Mouse (Mus musculus): ENCODE data around the gene Colec11. TPM values are rescaled to one million over a fixed set of nuclear protein-coding genes. Genes with fewer than 3 reads are reported as not detected.

Colec11 gene
- polyA plus RNA-seq, 1 experiment from 2014 or later, result 0.85 TPM

GRCm38 (mm10) chr12:28607546-28608305 lies 15.5 kb downstream of the Colec11 start:
- Histone ChIP-seq H3K4me3 (ENCODE audit: low read depth, low read length) (no peak overlapping the region), H3K4me1 (replicated peaks; ENCODE audit: control insufficient read depth, insufficient read depth, low read length) (no peaks in the 10 kb centered on the region), H3K9ac (ENCODE audit: low read depth, low read length) (no peak overlapping the region), H3K27ac (ENCODE audit: low read depth, low read length) (no peak overlapping the region), H3K4me2 (replicated peaks; ENCODE audit: low read depth) (no peak overlapping the region), H3K27me3 (replicated peaks; ENCODE audit: control insufficient read depth, insufficient read depth, low read length) (no peaks in the 10 kb centered on the region), H3K9me3 (ENCODE audit: control insufficient read depth) (no peaks in the 10 kb centered on the region), H3K36me3 (ENCODE audit: control insufficient read depth, insufficient read depth) (no peaks in the 10 kb centered on the region)
- 67% methylated on average over 17 of the region's 17 CpGs for WGBS
- ATAC-seq, result no peak
- TF ChIP-seq CTCF (IDR thresholded peaks at IDR 0.05; ENCODE audit: low read depth), result no peak

GRCm38 (mm10) chr12:28603494-28603893 lies 19.7 kb downstream of the Colec11 start:
- no peaks in the 10 kb centered on the region for H3K27me3 ChIP-seq (replicated peaks; ENCODE audit: control insufficient read depth, insufficient read depth, low read length)
- no peak for ATAC-seq
- no peaks in the 10 kb centered on the region for H3K9me3 ChIP-seq (ENCODE audit: control insufficient read depth)
- H3K4me2 ChIP-seq (replicated peaks; ENCODE audit: low read depth), result no peak overlapping the region
- H3K36me3 ChIP-seq (ENCODE audit: control insufficient read depth, insufficient read depth), result no peaks in the 10 kb centered on the region
- H3K9ac ChIP-seq (ENCODE audit: low read depth, low read length), result no peak overlapping the region
- no peak overlapping the region for H3K27ac ChIP-seq (ENCODE audit: low read depth, low read length)
- no peaks in the 10 kb centered on the region for H3K4me1 ChIP-seq (replicated peaks; ENCODE audit: control insufficient read depth, insufficient read depth, low read length)
- 57% methylated on average over 1 of the region's 1 CpGs for WGBS
- no peak for TF ChIP-seq CTCF (IDR thresholded peaks at IDR 0.05; ENCODE audit: low read depth)
- no peak overlapping the region for H3K4me3 ChIP-seq (ENCODE audit: low read depth, low read length)

GRCm38 (mm10) chr12:28602259-28602658 lies 20.9 kb downstream of the Colec11 start:
- H3K4me2 ChIP-seq (replicated peaks; ENCODE audit: low read depth), result no peak overlapping the region

GRCm38 (mm10) chr12:28598526-28598991 lies 24.6 kb downstream of the Colec11 start:
- Histone ChIP-seq H3K9me3 (ENCODE audit: control insufficient read depth) (no peaks in the 10 kb centered on the region), H3K4me1 (replicated peaks; ENCODE audit: control insufficient read depth, insufficient read depth, low read length) (no peaks in the 10 kb centered on the region), H3K4me2 (replicated peaks; ENCODE audit: low read depth) (no peak overlapping the region), H3K4me3 (ENCODE audit: low read depth, low read length) (no peak overlapping the region), H3K9ac (ENCODE audit: low read depth, low read length) (no peak overlapping the region), H3K36me3 (ENCODE audit: control insufficient read depth, insufficient read depth) (no peaks in the 10 kb centered on the region), H3K27me3 (replicated peaks; ENCODE audit: control insufficient read depth, insufficient read depth, low read length) (no peaks in the 10 kb centered on the region), H3K27ac (ENCODE audit: low read depth, low read length) (no peak overlapping the region)
- 54% methylated on average over 2 of the region's 2 CpGs for WGBS
- no peak for ATAC-seq
- no peak for TF ChIP-seq CTCF (IDR thresholded peaks at IDR 0.05; ENCODE audit: low read depth)

More at GRCm38 (mm10) chr12:28602259-28602658, 20.9 kb downstream of the Colec11 start:
- no peak for ATAC-seq
- no peak for TF ChIP-seq CTCF (IDR thresholded peaks at IDR 0.05; ENCODE audit: low read depth)
- H3K9ac ChIP-seq (ENCODE audit: low read depth, low read length), result no peak overlapping the region
- H3K36me3 ChIP-seq (ENCODE audit: control insufficient read depth, insufficient read depth), result no peaks in the 10 kb centered on the region
- no peaks in the 10 kb centered on the region for H3K4me1 ChIP-seq (replicated peaks; ENCODE audit: control insufficient read depth, insufficient read depth, low read length)
- no peak overlapping the region for H3K4me3 ChIP-seq (ENCODE audit: low read depth, low read length)
- 16% methylated on average over 4 of the region's 4 CpGs for WGBS
- H3K27me3 ChIP-seq (replicated peaks; ENCODE audit: control insufficient read depth, insufficient read depth, low read length), result no peaks in the 10 kb centered on the region
- no peak overlapping the region for H3K27ac ChIP-seq (ENCODE audit: low read depth, low read length)
- no peaks in the 10 kb centered on the region for H3K9me3 ChIP-seq (ENCODE audit: control insufficient read depth)

- H3K9me3 ChIP-seq (ENCODE audit: control insufficient read depth), result no peaks in the 10 kb centered on the region
- H3K4me1 ChIP-seq (replicated peaks; ENCODE audit: control insufficient read depth, insufficient read depth, low read length), result no peaks in the 10 kb centered on the region
- WGBS, result 60% methylated on average over 3 of the region's 3 CpGs
- no peaks in the 10 kb centered on the region for H3K36me3 ChIP-seq (ENCODE audit: control insufficient read depth, insufficient read depth)
- no peak for ATAC-seq
- H3K4me3 ChIP-seq (ENCODE audit: low read depth, low read length), result no peak overlapping the region
- TF ChIP-seq CTCF (IDR thresholded peaks at IDR 0.05; ENCODE audit: low read depth), result no peak
- H3K27me3 ChIP-seq (replicated peaks; ENCODE audit: control insufficient read depth, insufficient read depth, low read length), result no peaks in the 10 kb centered on the region
- H3K9ac ChIP-seq (ENCODE audit: low read depth, low read length), result no peak overlapping the region
- H3K27ac ChIP-seq (ENCODE audit: low read depth, low read length), result no peak overlapping the region
- no peak overlapping the region for H3K4me2 ChIP-seq (replicated peaks; ENCODE audit: low read depth)
Observed at GRCm38 (mm10) chr12:28598110-28598509, 25.1 kb downstream of the Colec11 start.

GRCm38 (mm10) chr12:28597699-28598098 lies 25.5 kb downstream of the Colec11 start:
- H3K9me3 ChIP-seq (ENCODE audit: control insufficient read depth), result no peaks in the 10 kb centered on the region
- 78% methylated on average over 9 of the region's 9 CpGs for WGBS
- no peak for TF ChIP-seq CTCF (IDR thresholded peaks at IDR 0.05; ENCODE audit: low read depth)
- no peaks in the 10 kb centered on the region for H3K27me3 ChIP-seq (replicated peaks; ENCODE audit: control insufficient read depth, insufficient read depth, low read length)
- H3K9ac ChIP-seq (ENCODE audit: low read depth, low read length), result no peak overlapping the region
- H3K27ac ChIP-seq (ENCODE audit: low read depth, low read length), result no peak overlapping the region
- H3K4me1 ChIP-seq (replicated peaks; ENCODE audit: control insufficient read depth, insufficient read depth, low read length), result no peaks in the 10 kb centered on the region
- H3K36me3 ChIP-seq (ENCODE audit: control insufficient read depth, insufficient read depth), result no peaks in the 10 kb centered on the region
- no peak overlapping the region for H3K4me3 ChIP-seq (ENCODE audit: low read depth, low read length)
- ATAC-seq, result no peak
- no peak overlapping the region for H3K4me2 ChIP-seq (replicated peaks; ENCODE audit: low read depth)
